Mouse (Mus musculus) spleen, adult 18-20 months (tissue): Measurements from ENCODE around the gene Osbpl10.
"Not testable (repeated sequence)": the region's sequence is repeated elsewhere in the genome, so short reads cannot be mapped to it uniquely, and the experiment has no call there.

Source experiments
- DNase-seq, 2 experiments: peaks; one replicate each; pipeline ENCODE4 v3.0.0; 2022; ENCODE audit warnings: mixed read lengths in 2 of 2

Gene Osbpl10

GRCm38 (mm10) chr9:114978281-114979111, at the start of gene Osbpl10:
TSS of gene Osbpl10 (plus strand) at chr9:114978569.
- peak; percentile 11 to 34 for DNase-seq

- peak; percentile 11 to 18 for DNase-seq
Measured at GRCm38 (mm10) chr9:114930464-114931090, 47.8 kb upstream of the Osbpl10 start.

- DNase-seq: no peak
Measured at GRCm38 (mm10) chr9:114932607-114933006, 45.8 kb upstream of the Osbpl10 start.

- no peak for DNase-seq
Measured at GRCm38 (mm10) chr9:114933037-114933722, 45.2 kb upstream of the Osbpl10 start.

- DNase-seq: peak; percentile 95 to 97
Measured at GRCm38 (mm10) chr9:114933723-114934171, 44.6 kb upstream of the Osbpl10 start, which contains the start of gene Gpd1l. TSS of gene Gpd1l (minus strand) at chr9:114933987.

GRCm38 (mm10) chr9:114934231-114934630, 44.1 kb upstream of the Osbpl10 start:
- peak in 1 of 2 experiments; percentile 16 for DNase-seq

- no peak for DNase-seq
Measured at GRCm38 (mm10) chr9:114935321-114935720, 43.0 kb upstream of the Osbpl10 start.

- no peak for DNase-seq
Measured at GRCm38 (mm10) chr9:114936687-114937086, 41.7 kb upstream of the Osbpl10 start.

- no peak for DNase-seq
Measured at GRCm38 (mm10) chr9:114944642-114945041, 33.7 kb upstream of the Osbpl10 start.

GRCm38 (mm10) chr9:114945576-114945975, 32.8 kb upstream of the Osbpl10 start:
- DNase-seq: no peak

GRCm38 (mm10) chr9:114948395-114948794, 30.0 kb upstream of the Osbpl10 start:
- no peak for DNase-seq

GRCm38 (mm10) chr9:114952866-114953265, 25.5 kb upstream of the Osbpl10 start:
- DNase-seq: no peak

- no peak for DNase-seq
Measured at GRCm38 (mm10) chr9:114955340-114955739, 23.0 kb upstream of the Osbpl10 start.

- peak in 1 of 2 experiments; percentile 19 for DNase-seq
Measured at GRCm38 (mm10) chr9:114956945-114957344, 21.4 kb upstream of the Osbpl10 start.

- DNase-seq: no peak
Measured at GRCm38 (mm10) chr9:114960043-114960789, 18.2 kb upstream of the Osbpl10 start.

GRCm38 (mm10) chr9:114960844-114961243, 17.5 kb upstream of the Osbpl10 start:
- DNase-seq: no peak

GRCm38 (mm10) chr9:114964093-114964492, 14.3 kb upstream of the Osbpl10 start:
- no peak for DNase-seq

- not testable (repeated sequence) for DNase-seq
Measured at GRCm38 (mm10) chr9:114966286-114966685, 12.1 kb upstream of the Osbpl10 start.

- DNase-seq: no peak
Measured at GRCm38 (mm10) chr9:114977461-114978280, 698 bp upstream of the Osbpl10 start.

- DNase-seq: no peak
Measured at GRCm38 (mm10) chr9:114979969-114980368, 1.6 kb downstream of the Osbpl10 start.

GRCm38 (mm10) chr9:114982689-114983360, 4.5 kb downstream of the Osbpl10 start, which contains the start of gene Rps27rt:
TSS of gene Rps27rt (minus strand) at chr9:114982739.
- DNase-seq: no peak
